Mouse (Mus musculus) megakaryocyte, embryonic 14.5 days (primary cell): ENCODE results near the gene Fam210b.

Experiments used
- FLI1 ChIP-seq: IDR thresholded peaks from 2 replicates; pipeline ENCODE4 v1.6.1; 2012; ENCODE audit warnings: low read length, inconsistent platforms, mixed read lengths
- GATA1 ChIP-seq: IDR thresholded peaks from 3 replicates; pipeline ENCODE4 v1.6.1; 2012; ENCODE audit warnings: mixed read lengths, low read length, inconsistent platforms, borderline replicate concordance

DNA sequence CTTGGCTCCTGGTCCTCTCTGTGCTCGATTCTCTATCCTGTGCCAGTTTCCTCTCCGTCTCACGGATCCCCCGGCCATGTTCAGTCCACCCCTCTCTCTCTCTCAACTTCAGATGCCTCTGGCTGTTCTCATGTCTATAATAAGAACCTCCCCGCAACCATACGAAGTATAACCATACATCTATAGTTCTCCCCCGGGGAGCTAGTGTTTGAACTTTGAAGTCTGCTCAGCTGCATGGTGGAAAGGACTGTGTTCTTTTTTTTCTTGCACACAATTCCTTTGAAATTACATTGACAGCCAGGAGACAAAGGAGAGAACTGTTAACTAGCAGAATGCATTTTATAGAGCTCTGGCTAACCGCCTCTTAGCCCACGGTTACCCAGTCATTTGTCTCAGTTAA is 9.4 kb downstream of the Fam210b start:
- TF ChIP-seq GATA1: no peak
- TF ChIP-seq FLI1: no peak
